Mouse (Mus musculus) heart, postnatal 0 days (tissue): ENCODE results near the gene Spem1.

Experiments used
- CTCF ChIP-seq: IDR thresholded peaks from 2 replicates; pipeline ENCODE4 v1.5.1; 2016; ENCODE audit warnings: antibody characterized with exemption, control low read depth, low read depth
- EP300 ChIP-seq: IDR thresholded peaks from 2 replicates; pipeline ENCODE4 v1.6.1; 2016; ENCODE audit warnings: antibody characterized with exemption, low read depth

DNA sequence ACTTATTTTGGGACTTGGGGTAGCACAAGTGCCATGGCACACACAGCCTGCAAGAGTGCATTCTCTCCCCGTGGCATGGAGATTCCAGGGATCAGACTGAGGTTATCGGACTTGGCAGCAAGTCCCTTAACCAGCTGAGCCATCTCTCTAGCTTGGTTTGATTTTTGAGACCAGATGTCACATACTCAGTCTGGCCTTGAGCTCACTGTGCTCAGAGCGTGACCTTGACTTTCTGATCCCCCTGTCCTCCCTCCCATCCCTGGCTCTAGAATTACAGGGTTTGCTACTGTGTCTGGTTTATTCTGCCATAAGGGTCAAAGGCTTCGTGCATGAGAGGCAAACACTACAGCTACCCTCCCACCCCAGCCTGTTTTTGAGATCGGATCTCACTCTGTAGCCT lies 32.5 kb downstream of the Spem1 start:
- no peak for TF ChIP-seq CTCF
- no peak for TF ChIP-seq EP300
